27 mouse cellular contexts compared by ENCODE assay signal in the genomic region with DNA sequence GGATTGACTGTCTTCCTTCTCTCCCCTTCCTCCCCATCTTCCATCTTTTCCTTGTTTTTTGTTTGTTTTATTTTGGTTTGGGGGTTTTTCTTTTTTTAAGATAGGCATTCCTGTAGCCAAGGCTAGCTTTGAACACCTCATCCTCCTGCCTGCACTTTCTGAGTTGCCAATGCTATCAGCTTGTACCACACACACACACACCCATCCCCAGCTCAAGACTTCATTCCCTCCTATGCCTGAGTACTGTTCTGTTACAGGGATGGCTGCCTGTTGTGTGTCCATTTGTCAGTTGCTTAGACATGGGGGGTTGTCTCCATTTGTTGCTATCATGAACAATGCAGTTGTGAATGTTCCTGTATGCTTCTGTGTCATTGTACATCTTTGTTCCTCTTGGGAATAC.
A peak's percentile ranks its signal among the peaks of the same experiment; 100 is the strongest.
DNase-seq lines count a peak whose midpoint lies in the region; ATAC-seq and TF ChIP-seq lines count a peak whose summit lies in the region.
"Had no signal": no experiment of that assay in that cellular context is flagged by ENCODE, and none has a peak within 500 bp of the region (broad histone marks: within the 10 kb centered on the region; RNA-seq: fewer than 3 reads in every experiment).

No protein-coding gene starts in this region.

- H3K4me1 ChIP-seq in liver, embryonic 11.5 days (replicated peaks; ENCODE audit: control insufficient read depth, insufficient read depth, low read length) = no peaks in the 10 kb centered on the region
- peaks cover 7% of the 10 kb centered on the region for H3K4me1 ChIP-seq in brown adipose tissue, adult 24 weeks (ENCODE audit: control insufficient read depth, insufficient read depth, insufficient read length, low read length)
- H3K4me1 ChIP-seq in liver, embryonic 14.5 days (replicated peaks; ENCODE audit: control insufficient read depth in 2 of 2, insufficient read depth in 2 of 2, low read length in 1 of 2) = peaks cover 0 to 5% of the 10 kb centered on the region in 2 experiments; a peak in 2 of 4 replicates

- H3K27me3 ChIP-seq in liver, embryonic 11.5 days (replicated peaks; ENCODE audit: control insufficient read depth, insufficient read depth, low read length) = no peaks in the 10 kb centered on the region
- H3K27me3 ChIP-seq in liver, embryonic 14.5 days (ENCODE audit: control insufficient read depth, insufficient read depth, low read length) = no peaks in the 10 kb centered on the region
- H3K27me3 ChIP-seq: embryonic facial prominence, embryonic 13.5 days; embryonic facial prominence, embryonic 15.5 days; Patski had no signal

- no peak for DNase-seq in liver, embryonic 11.5 days (ENCODE audit: low spot score)
- DNase-seq in liver = no peak
- no peak for DNase-seq in liver, embryonic 14.5 days (ENCODE audit: low read depth in 3 of 3, low spot score in 3 of 3)
- no peak for DNase-seq in urinary bladder, postnatal 14 days (ENCODE audit: low spot score)
- DNase-seq: adrenal gland, adult 8-10 months; adrenal gland, postnatal 14 days; adrenal gland, postnatal 36 days; B cell, adult 2 months; cerebellum, adult 11 months; cerebellum, adult 18-20 months; cerebellum, adult 8-10 months; cerebellum, adult 9-11 months; cerebellum, postnatal 14 days; cerebellum, postnatal 36 days; embryo, embryonic 11 days had no signal

- no peak overlapping the region for H3K27ac ChIP-seq in liver, embryonic 11.5 days (ENCODE audit: low read depth, low read length)
- H3K27ac ChIP-seq in brown adipose tissue, adult 24 weeks (replicated peaks; ENCODE audit: low read depth, low read length) = 0 out of 2 replicates have a peak overlapping the region, but pooled peaks have one; percentile 2
- no peak overlapping the region for H3K27ac ChIP-seq in liver, embryonic 14.5 days
- H3K27ac ChIP-seq: embryonic facial prominence, embryonic 13.5 days; embryonic facial prominence, embryonic 15.5 days; forebrain, embryonic 10.5 days; forebrain, embryonic 12.5 days had no signal

- no peak for TF ChIP-seq EP300 in liver, embryonic 14.5 days (IDR thresholded peaks at IDR 0.05; ENCODE audit: low read depth)

- no peaks in the 10 kb centered on the region for H3K9me3 ChIP-seq in liver, embryonic 11.5 days (ENCODE audit: control insufficient read depth, low read length)
- H3K9me3 ChIP-seq in liver, embryonic 14.5 days (ENCODE audit: control insufficient read depth, low read length) = no peaks in the 10 kb centered on the region
- H3K9me3 ChIP-seq: embryonic facial prominence, embryonic 13.5 days; embryonic facial prominence, embryonic 15.5 days; forebrain, embryonic 10.5 days; forebrain, embryonic 12.5 days; G1E had no signal

- H3K9ac ChIP-seq in liver, embryonic 11.5 days (ENCODE audit: low read depth, low read length) = no peak overlapping the region
- no peak overlapping the region for H3K9ac ChIP-seq in liver, embryonic 14.5 days (replicated peaks)
- H3K9ac ChIP-seq: embryonic facial prominence, embryonic 13.5 days; embryonic facial prominence, embryonic 15.5 days; forebrain, embryonic 12.5 days had no signal

- H3K36me3 ChIP-seq in liver, embryonic 11.5 days (ENCODE audit: control insufficient read depth, insufficient read depth, low read length) = no peaks in the 10 kb centered on the region
- no peaks in the 10 kb centered on the region for H3K36me3 ChIP-seq in liver, embryonic 14.5 days (replicated peaks; ENCODE audit: control insufficient read depth, insufficient read depth, low read depth)
- H3K36me3 ChIP-seq: embryonic facial prominence, embryonic 13.5 days; embryonic facial prominence, embryonic 15.5 days; forebrain, embryonic 10.5 days; forebrain, embryonic 12.5 days; G1E had no signal

- no peak overlapping the region for H3K4me2 ChIP-seq in liver, embryonic 11.5 days
- H3K4me2 ChIP-seq in liver, embryonic 14.5 days (ENCODE audit: low read depth) = no peak overlapping the region
- H3K4me2 ChIP-seq: embryonic facial prominence, embryonic 13.5 days; embryonic facial prominence, embryonic 15.5 days; forebrain, embryonic 12.5 days had no signal

- peak; percentile 60; the same call in 1 of the 2 replicates for ATAC-seq in liver, embryonic 11.5 days (replicated peaks; ENCODE audit: low FRiP score)
- ATAC-seq in liver, embryonic 14.5 days (ENCODE audit: insufficient read depth) = peak; percentile 65; the same call in 1 of the 2 replicates
- ATAC-seq: activated CD4-positive, CD25-positive, alpha-beta regulatory T cell, adult 4 months; CD4-positive, CD25-positive, alpha-beta regulatory T cell, adult 4 months; forebrain, embryonic 14.5 days; forebrain, embryonic 16.5 days; Patski had no signal

- H3K4me3 ChIP-seq in liver, embryonic 11.5 days (ENCODE audit: low read depth, low read length) = no peak overlapping the region
- no peak overlapping the region for H3K4me3 ChIP-seq in brown adipose tissue, adult 24 weeks (ENCODE audit: insufficient read depth, low read depth, low read length)
- no peak overlapping the region for H3K4me3 ChIP-seq in liver, embryonic 14.5 days (ENCODE audit: insufficient read depth in 1 of 2, low read depth in 2 of 2, low read length in 2 of 2)
- H3K4me3 ChIP-seq: embryonic facial prominence, embryonic 13.5 days; embryonic facial prominence, embryonic 15.5 days; erythroblast, embryonic 14.5 days; forebrain, embryonic 10.5 days; forebrain, embryonic 12.5 days had no signal

- no peak for TF ChIP-seq CTCF in liver, embryonic 14.5 days (IDR thresholded peaks at IDR 0.05; ENCODE audit: low read depth)
